Mouse (Mus musculus) CH12.LX (cell line): ENCODE data around the gene Col24a1. TPM values are rescaled to one million over a fixed set of nuclear protein-coding genes. Genes with fewer than 3 reads are reported as not detected.

ENCODE experiments used
- DNase-seq: peaks from one replicate; pipeline ENCODE4 v3.0.0-alpha.2; 2013; ENCODE audit errors: extremely low read depth
- H3K27ac ChIP-seq: 2 replicates; pipeline ENCODE4 v1.5.1; 2012; ENCODE audit warnings: low read depth, mild to moderate bottlenecking, control low read depth, moderate library complexity; ENCODE audit not compliant: insufficient read depth
- H3K27me3 ChIP-seq: replicated peaks from 2 replicates; pipeline ENCODE3; 2012; ENCODE audit warnings: inconsistent platforms
- H3K36me3 ChIP-seq, 2 experiments: replicated peaks in 1 of 2; 2 replicates each; pipeline versions ENCODE3 to v1.6.1; 2012; ENCODE audit warnings: inconsistent platforms in 1 of 2, low read length in 1 of 2, mild to moderate bottlenecking in 1 of 2, mixed read lengths in 1 of 2, moderate library complexity in 1 of 2; ENCODE audit not compliant: control insufficient read depth in 1 of 2, insufficient read depth in 1 of 2
- H3K4me1 ChIP-seq, 2 experiments: 2 replicates each; pipeline ENCODE4 v1.6.1; 2012; ENCODE audit warnings: inconsistent platforms in 1 of 2, moderate library complexity in 1 of 2; ENCODE audit not compliant: insufficient read depth in 2 of 2, control insufficient read depth in 1 of 2
- H3K4me2 ChIP-seq: 2 replicates; pipeline ENCODE4 v1.6.1; 2012; ENCODE audit warnings: low read depth, mild to moderate bottlenecking, control low read depth; ENCODE audit not compliant: poor library complexity, insufficient read depth, severe bottlenecking
- H3K4me3 ChIP-seq, 3 experiments: fragments of 150-350 bp in 1 of 3; sonication (generic) in 1 of 3; replicated peaks in 1 of 3; 2 replicates each; pipeline versions ENCODE3 to v1.5.1; 2011 to 2012; ENCODE audit warnings: low read depth in 2 of 3, low read length in 2 of 3, mild to moderate bottlenecking in 2 of 3, moderate library complexity in 2 of 3, control low read depth in 1 of 3, improper control_type of control experiment in 1 of 3, inconsistent platforms in 1 of 3, mixed read lengths in 1 of 3; ENCODE audit not compliant: poor library complexity in 1 of 3
- H3K79me2 ChIP-seq: replicated peaks from 2 replicates; pipeline ENCODE4 v1.6.1; 2012; ENCODE audit warnings: mild to moderate bottlenecking, moderate library complexity; ENCODE audit not compliant: control insufficient read depth, poor library complexity, insufficient read depth, severe bottlenecking; ENCODE audit errors: extremely low read depth
- H3K9ac ChIP-seq: 2 replicates; pipeline ENCODE4 v1.6.1; 2012; ENCODE audit warnings: low read depth, mild to moderate bottlenecking, control low read depth, moderate library complexity; ENCODE audit not compliant: insufficient read depth
- H3K9me3 ChIP-seq: replicated peaks from 2 replicates; pipeline ENCODE3; 2012; ENCODE audit warnings: low read length, inconsistent platforms, mixed read lengths
- BHLHE40 ChIP-seq: IDR thresholded peaks from 2 replicates; pipeline ENCODE4 v1.6.1; 2011; ENCODE audit warnings: mild to moderate bottlenecking, low read depth, low read length, improper control_type of control experiment
- CHD1 ChIP-seq: IDR thresholded peaks from 2 replicates; pipeline ENCODE4 v1.6.1; 2012; ENCODE audit warnings: low read depth, low read length, improper control_type of control experiment, inconsistent platforms
- E2F4 ChIP-seq: IDR thresholded peaks from 2 replicates; pipeline ENCODE4 v1.6.1; 2011; ENCODE audit warnings: low read depth, low read length, improper control_type of control experiment; ENCODE audit not compliant: insufficient replicate concordance
- ELF1 ChIP-seq: IDR thresholded peaks from 2 replicates; pipeline ENCODE4 v1.6.1; 2014; ENCODE audit warnings: low read depth, mild to moderate bottlenecking, inconsistent platforms, low read length, improper control_type of control experiment
- EP300 ChIP-seq: IDR thresholded peaks from 2 replicates; pipeline ENCODE4 v1.6.1; 2011; ENCODE audit warnings: low read length, improper control_type of control experiment
- GABPA ChIP-seq: IDR thresholded peaks from 2 replicates; pipeline ENCODE4 v1.6.1; 2012; ENCODE audit warnings: low read depth, low read length, improper control_type of control experiment, inconsistent platforms; ENCODE audit not compliant: insufficient replicate concordance
- JUN ChIP-seq: IDR thresholded peaks from 2 replicates; pipeline ENCODE4 v1.6.1; 2011; ENCODE audit warnings: low read depth, mild to moderate bottlenecking, low read length, improper control_type of control experiment, moderate library complexity; ENCODE audit not compliant: insufficient read depth
- MAX ChIP-seq: IDR thresholded peaks from 2 replicates; pipeline ENCODE4 v1.6.1; 2011; ENCODE audit warnings: low read length, improper control_type of control experiment
- MAZ ChIP-seq: IDR thresholded peaks from 2 replicates; pipeline ENCODE4 v1.6.1; 2012; ENCODE audit warnings: low read depth, mild to moderate bottlenecking, inconsistent platforms, low read length, improper control_type of control experiment, moderate library complexity
- MEF2A ChIP-seq: IDR thresholded peaks from 2 replicates; pipeline ENCODE4 v1.6.1; 2014; ENCODE audit warnings: low read depth, mild to moderate bottlenecking, inconsistent platforms, low read length, improper control_type of control experiment, borderline replicate concordance
- NELFE ChIP-seq: IDR thresholded peaks from 2 replicates; pipeline ENCODE4 v1.6.1; 2011; ENCODE audit warnings: low read depth, low read length, improper control_type of control experiment
- PAX5 ChIP-seq: IDR thresholded peaks from 2 replicates; pipeline ENCODE4 v1.6.1; 2012; ENCODE audit warnings: low read length, inconsistent platforms, mixed read lengths
- POLR2A ChIP-seq: IDR thresholded peaks from 2 replicates; pipeline ENCODE4 v1.6.1; 2011; ENCODE audit warnings: low read depth, mild to moderate bottlenecking, improper control_type of control experiment, low read length
- RCOR1 ChIP-seq: conservative IDR thresholded peaks from 2 replicates; pipeline ENCODE4 v1.6.1; 2012; ENCODE audit warnings: low read depth, mild to moderate bottlenecking, inconsistent platforms, low read length, improper control_type of control experiment
- SIN3A ChIP-seq: IDR thresholded peaks from 2 replicates; pipeline ENCODE4 v1.6.1; 2012; ENCODE audit warnings: low read length, improper control_type of control experiment, inconsistent platforms
- SMC3 ChIP-seq: IDR thresholded peaks from 2 replicates; pipeline ENCODE4 v1.6.1; 2011; ENCODE audit warnings: low read depth, low read length, improper control_type of control experiment
- TBP ChIP-seq: conservative IDR thresholded peaks from 2 replicates; pipeline ENCODE4 v1.6.1; 2011; ENCODE audit warnings: low read depth, low read length, improper control_type of control experiment
- UBTF ChIP-seq: IDR thresholded peaks from 2 replicates; pipeline ENCODE4 v1.6.1; 2012; ENCODE audit warnings: low read depth, mild to moderate bottlenecking, inconsistent platforms, low read length, improper control_type of control experiment, moderate library complexity
- USF2 ChIP-seq: conservative IDR thresholded peaks from 2 replicates; pipeline ENCODE4 v1.6.1; 2011; ENCODE audit warnings: low read depth, low read length, improper control_type of control experiment
- ZKSCAN1 ChIP-seq: IDR thresholded peaks from 2 replicates; pipeline ENCODE4 v1.6.1; 2012; ENCODE audit warnings: low read depth, inconsistent platforms, low read length, improper control_type of control experiment, borderline replicate concordance
- ZMIZ1 ChIP-seq: IDR thresholded peaks from 2 replicates; pipeline ENCODE4 v1.6.1; 2012; ENCODE audit warnings: low read depth, mild to moderate bottlenecking, inconsistent platforms, low read length, improper control_type of control experiment
- dilution Hi-C: fragments of 300-500 bp; cut with MboI; formaldehyde crosslinking; loops from 2 replicates; pipeline ENCODE4 v1.14.3; 2020; ENCODE audit warnings: low sequenced_read_pairs; ENCODE audit not compliant: extremely low pct_unique_long_range_greater_than_20kb, extremely low pct_ligation_motif_present
- in situ Hi-C: fragments of 300-500 bp; cut with MboI; formaldehyde crosslinking; loops from 3 replicates; pipeline ENCODE4 v1.14.3; 2019; ENCODE audit warnings: low sequenced_read_pairs, low pct_ligation_motif_present, low pct_unique_long_range_greater_than_20kb, mixed read lengths
- polyA plus RNA-seq: library from polyadenylated mRNA; unstranded; fragments of >175 nt; gene quantifications from 2 replicates; pipeline ENCODE4 v1.2.1, GENCODE M21; 2012; ENCODE audit warnings: low read depth; ENCODE audit not compliant: insufficient read length
- total RNA-seq, 2 experiments: library from RNA; depleted of rRNA; stranded (reverse); fragments of 300-350 nt in 1 of 2; fragments of >200 nt in 1 of 2; gene quantifications; 2 replicates each; pipeline ENCODE4 v1.2.3; 2012 to 2014

The Col24a1 gene
- total and polyA plus RNA-seq, 3 experiments, result 0.10 TPM; not detected in 2

GRCm38 (mm10) chr3:145259678-145260077 lies 32.6 kb upstream of the Col24a1 start:
- Histone ChIP-seq H3K36me3 (no peaks in the 10 kb centered on the region), H3K79me2 (no peaks in the 10 kb centered on the region), H3K27me3 (no peaks in the 10 kb centered on the region), H3K4me1 (peaks cover 0 to 5% of the 10 kb centered on the region in 2 experiments; a peak in 1 of 4 replicates), H3K4me2 (no peak overlapping the region), H3K9me3 (no peaks in the 10 kb centered on the region), H3K4me3 (no peak overlapping the region), H3K27ac (no peak overlapping the region), H3K9ac (no peak overlapping the region)
- TF ChIP-seq SIN3A, result no peak
- no peak for TF ChIP-seq SMC3
- TF ChIP-seq NELFE, result no peak
- DNase-seq, result no peak
- in situ Hi-C loops (no loop called here), dilution Hi-C loops (no loop called here)

DNA sequence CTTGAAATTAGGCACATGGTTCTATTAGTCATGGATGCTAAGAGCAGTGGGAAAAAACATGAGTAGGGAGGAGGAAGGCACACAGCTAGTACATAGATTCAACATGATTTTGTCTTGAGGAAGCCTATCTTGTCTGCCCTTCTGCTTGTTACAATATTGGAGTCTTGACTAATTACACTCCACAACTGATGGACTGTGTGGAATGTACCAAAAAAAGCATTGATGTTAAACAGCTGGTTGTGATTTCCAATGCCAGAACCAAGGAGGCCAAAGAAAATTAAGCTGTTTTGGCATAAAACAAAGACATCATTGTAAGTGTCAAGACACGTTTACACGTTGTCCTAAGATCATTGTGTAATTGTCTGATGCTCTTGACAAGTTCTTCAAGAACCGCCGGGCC lies 29.1 kb upstream of the Col24a1 start:
- dilution Hi-C loops, result no loop called here
- H3K4me1 ChIP-seq, result peaks cover 0 to 2% of the 10 kb centered on the region in 2 experiments; a peak in 1 of 4 replicates
- H3K9me3 ChIP-seq, result no peaks in the 10 kb centered on the region
- no peak overlapping the region for H3K4me2 ChIP-seq
- no peak overlapping the region for H3K9ac ChIP-seq
- H3K36me3 ChIP-seq, result no peaks in the 10 kb centered on the region
- H3K27ac ChIP-seq, result no peak overlapping the region
- TF ChIP-seq EP300, result no peak
- no peak for TF ChIP-seq BHLHE40
- no peak for TF ChIP-seq UBTF
- no peak for TF ChIP-seq PAX5
- no peak for TF ChIP-seq USF2
- no peak for TF ChIP-seq ZKSCAN1
- TF ChIP-seq MAX, result no peak
- no peak for TF ChIP-seq SIN3A
- TF ChIP-seq MAZ, result no peak
- TF ChIP-seq TBP, result no peak
- no peak for TF ChIP-seq E2F4
- TF ChIP-seq CHD1, result no peak
- TF ChIP-seq ZMIZ1, result no peak
- no peak for TF ChIP-seq JUN
- no peak for TF ChIP-seq POLR2A
- no peak for TF ChIP-seq ELF1
- no peak for TF ChIP-seq RCOR1
- TF ChIP-seq MEF2A, result no peak
- no peak for TF ChIP-seq GABPA
- H3K4me3 ChIP-seq, result no peak overlapping the region
- in situ Hi-C loops, result no loop called here
- H3K79me2 ChIP-seq, result no peaks in the 10 kb centered on the region
- no peaks in the 10 kb centered on the region for H3K27me3 ChIP-seq
- DNase-seq, result no peak
